Mouse (Mus musculus): ENCODE data around the gene Vmac. TPM values are rescaled to one million over a fixed set of nuclear protein-coding genes. Genes with fewer than 3 reads are reported as not detected.

Vmac gene
- polyA plus RNA-seq, 1 experiment from 2014 or later: 15.5 TPM

DNA sequence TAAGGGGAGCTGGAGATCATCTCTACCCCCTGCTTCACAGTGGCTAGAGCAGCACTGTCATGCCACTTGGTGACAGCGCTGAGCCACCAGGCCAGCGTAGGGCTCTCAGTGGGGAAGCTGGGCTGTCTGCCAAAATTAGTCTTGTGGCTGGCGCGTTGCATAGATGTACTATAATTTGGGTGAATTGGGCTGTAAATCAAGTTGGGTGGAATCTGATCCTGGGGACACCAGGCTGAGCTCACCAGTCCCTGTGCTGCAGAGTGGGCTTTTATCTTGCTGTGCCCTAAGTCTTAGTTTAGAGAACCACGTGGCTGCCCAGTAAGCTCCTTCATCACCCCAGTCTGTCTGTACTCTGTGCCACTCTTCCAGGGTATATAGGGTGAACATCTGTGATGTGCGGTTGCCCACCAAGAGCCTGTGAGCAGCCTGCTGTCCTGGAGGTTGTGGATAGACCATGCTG, 23.9 kb downstream of the Vmac start:
- H3K27ac ChIP-seq: no peak overlapping the region
- H3K4me1 ChIP-seq: no peaks in the 10 kb centered on the region
- H3K4me3 ChIP-seq: no peak overlapping the region
- DNase-seq (ENCODE audit: low spot score): no peak
- H3K9me3 ChIP-seq (replicated peaks): no peaks in the 10 kb centered on the region
- peaks cover 100% of the 10 kb centered on the region for H3K36me3 ChIP-seq
- H3K27me3 ChIP-seq (ENCODE audit: low read depth, poor library complexity, severe bottlenecking): no peaks in the 10 kb centered on the region
- WGBS: 90% methylated on average over 6 of the region's 6 CpGs

DNA sequence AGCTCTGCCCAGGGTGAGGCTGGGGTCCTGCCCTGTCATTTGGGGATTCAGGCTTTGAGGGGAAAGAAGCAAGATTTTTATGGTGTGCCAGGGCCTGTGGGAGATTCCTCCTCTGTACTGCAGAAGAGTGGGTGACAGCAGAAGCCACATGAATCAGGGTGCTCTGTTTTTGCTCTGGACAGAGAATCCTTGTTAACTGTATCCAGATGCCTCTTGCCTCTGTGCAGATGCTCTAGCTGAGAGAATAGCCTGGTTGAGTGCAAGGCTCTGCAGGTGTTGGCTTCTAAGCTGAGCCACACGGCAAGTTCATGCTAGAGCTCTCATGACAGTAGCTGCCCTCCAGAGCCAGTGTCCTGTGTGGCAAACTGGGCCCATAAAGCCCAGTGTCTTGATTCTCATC, 24.4 kb downstream of the Vmac start:
- Histone ChIP-seq H3K9me3 (replicated peaks) (no peaks in the 10 kb centered on the region), H3K27ac (no peak overlapping the region), H3K4me3 (no peak overlapping the region), H3K4me1 (no peaks in the 10 kb centered on the region), H3K36me3 (peaks cover 100% of the 10 kb centered on the region), H3K27me3 (ENCODE audit: low read depth, poor library complexity, severe bottlenecking) (no peaks in the 10 kb centered on the region)
- 74% methylated on average over 1 of the region's 1 CpGs for WGBS
- no peak for DNase-seq (ENCODE audit: low spot score)

DNA sequence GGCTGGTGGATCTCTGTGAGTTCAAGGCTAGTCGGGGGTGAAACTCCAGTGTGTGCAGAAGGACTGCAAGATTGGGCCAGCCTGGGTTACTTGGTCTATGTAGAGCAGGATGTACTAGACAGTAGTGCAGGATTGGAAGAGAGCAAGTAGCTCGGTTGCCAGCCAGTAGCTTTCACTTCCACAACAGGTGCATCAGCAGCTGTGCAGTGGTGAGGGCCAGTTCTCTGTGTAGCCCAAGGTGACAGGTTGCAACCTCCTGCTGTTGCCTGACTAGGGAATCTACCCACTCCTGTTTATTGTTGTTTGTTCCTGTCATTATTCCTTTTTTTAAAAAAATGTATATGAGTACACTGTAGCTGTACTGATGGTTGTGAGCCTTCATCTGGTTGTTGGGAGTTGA, 29.1 kb downstream of the Vmac start:
- DNase-seq (ENCODE audit: low spot score): no peak
- 90% methylated on average over 2 of the region's 2 CpGs for WGBS
- H3K36me3 ChIP-seq: peaks cover 100% of the 10 kb centered on the region
- no peak overlapping the region for H3K27ac ChIP-seq
- no peak overlapping the region for H3K4me3 ChIP-seq
- H3K9me3 ChIP-seq (replicated peaks): no peaks in the 10 kb centered on the region
- H3K4me1 ChIP-seq: no peaks in the 10 kb centered on the region
- H3K27me3 ChIP-seq (ENCODE audit: low read depth, poor library complexity, severe bottlenecking): no peaks in the 10 kb centered on the region

DNA sequence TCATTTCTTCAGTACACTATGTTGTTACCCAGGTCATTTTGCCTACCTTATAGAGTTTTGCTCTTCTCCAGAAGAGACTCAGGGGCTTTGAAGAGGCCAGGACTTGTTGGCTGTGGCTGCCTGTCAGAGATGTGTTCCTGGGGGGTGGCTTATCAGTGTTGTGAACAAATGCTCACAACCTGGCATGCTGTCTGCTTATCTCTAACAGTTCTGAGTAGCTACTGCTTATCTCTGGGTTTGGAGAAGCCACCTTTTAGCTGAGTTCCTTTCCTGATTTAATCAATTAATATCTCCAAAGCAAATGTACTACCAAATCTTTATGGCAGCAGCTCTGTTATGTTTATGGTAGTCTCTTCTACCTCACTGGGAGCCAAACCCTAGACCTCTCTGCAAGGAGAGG, 29.8 kb downstream of the Vmac start:
- Histone ChIP-seq H3K27ac (no peak overlapping the region), H3K27me3 (ENCODE audit: low read depth, poor library complexity, severe bottlenecking) (no peaks in the 10 kb centered on the region), H3K36me3 (peaks cover 100% of the 10 kb centered on the region), H3K4me3 (no peak overlapping the region), H3K9me3 (replicated peaks) (no peaks in the 10 kb centered on the region), H3K4me1 (no peaks in the 10 kb centered on the region)
- DNase-seq (ENCODE audit: low spot score): no peak

DNA sequence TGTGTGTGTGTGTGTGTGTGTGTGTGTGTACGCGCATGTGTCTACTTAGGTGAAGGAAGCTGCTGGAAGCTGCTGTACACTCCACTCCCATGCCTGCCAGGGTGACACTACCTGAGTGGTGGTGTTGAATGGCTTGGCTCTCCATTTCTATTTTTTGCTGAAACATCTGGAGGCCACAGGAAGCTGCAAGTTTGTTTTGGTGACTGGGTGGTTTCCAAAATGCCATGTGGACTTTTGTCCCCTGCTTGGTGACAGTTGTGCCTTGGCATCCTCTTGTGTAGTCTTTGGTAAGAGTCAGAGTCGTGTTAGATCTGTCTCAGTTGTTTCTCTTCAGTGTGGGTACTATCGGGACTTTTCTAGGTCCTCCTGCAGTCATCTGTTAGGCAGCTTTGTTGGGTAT, 31.0 kb downstream of the Vmac start:
- Histone ChIP-seq H3K9me3 (replicated peaks) (no peaks in the 10 kb centered on the region), H3K27ac (no peak overlapping the region), H3K27me3 (ENCODE audit: low read depth, poor library complexity, severe bottlenecking) (no peaks in the 10 kb centered on the region), H3K4me3 (no peak overlapping the region), H3K36me3 (peaks cover 100% of the 10 kb centered on the region), H3K4me1 (no peaks in the 10 kb centered on the region)
- DNase-seq (ENCODE audit: low spot score): no peak
- 94% methylated on average over 4 of the region's 4 CpGs for WGBS

DNA sequence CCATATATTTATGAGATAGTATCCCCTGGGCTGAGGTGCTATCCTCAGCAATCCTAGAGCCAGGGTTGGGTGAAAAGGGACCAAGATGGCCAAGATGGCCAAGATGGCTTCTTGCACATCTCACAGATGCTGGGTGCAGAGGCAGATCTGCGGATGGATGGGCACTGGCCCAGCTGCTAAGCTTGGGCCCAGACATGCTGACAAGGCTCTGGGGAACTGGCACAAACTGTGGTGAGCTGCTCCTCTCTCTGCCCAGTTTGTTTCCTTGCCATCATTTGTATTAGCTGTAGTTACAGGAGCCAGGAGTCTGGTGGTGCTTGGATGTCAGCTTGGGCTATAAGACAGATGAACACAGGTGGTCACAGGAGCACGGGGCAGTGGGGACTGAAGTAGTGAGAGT, 33.2 kb downstream of the Vmac start:
- Histone ChIP-seq H3K9me3 (replicated peaks) (no peaks in the 10 kb centered on the region), H3K4me1 (no peaks in the 10 kb centered on the region), H3K36me3 (peaks cover 100% of the 10 kb centered on the region), H3K27me3 (ENCODE audit: low read depth, poor library complexity, severe bottlenecking) (no peaks in the 10 kb centered on the region), H3K27ac (no peak overlapping the region), H3K4me3 (no peak overlapping the region)
- no peak for DNase-seq (ENCODE audit: low spot score)
- 92% methylated on average over 2 of the region's 2 CpGs for WGBS

DNA sequence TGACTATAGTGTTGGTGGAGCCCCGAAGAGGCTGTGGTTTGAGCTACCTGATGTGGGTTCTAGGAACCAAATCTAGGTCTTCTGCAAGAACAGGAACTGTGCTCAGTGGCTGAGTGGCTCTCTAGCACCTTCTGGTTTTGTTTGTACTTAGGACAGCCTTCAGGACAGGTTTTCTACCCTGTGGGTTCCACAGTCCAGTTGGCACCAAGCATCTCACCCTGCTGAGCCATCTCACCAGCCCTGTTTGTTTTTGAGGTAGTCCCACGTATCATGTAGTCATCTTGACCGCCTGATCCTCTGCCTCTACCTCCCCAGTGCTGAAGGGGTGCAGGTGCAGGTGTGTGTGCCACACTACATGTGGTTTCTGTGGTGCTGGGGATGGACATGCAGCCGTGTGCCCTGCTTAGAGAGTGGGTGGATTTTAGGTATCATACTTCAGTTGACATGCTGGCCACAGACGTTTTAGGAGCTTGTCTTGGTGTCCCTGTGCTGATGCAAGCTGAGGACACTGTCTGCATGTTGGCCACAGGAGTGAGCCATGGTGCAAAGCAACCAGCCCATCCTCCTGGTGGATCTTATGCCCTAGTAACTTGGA, 34.2 kb downstream of the Vmac start:
- H3K27ac ChIP-seq: no peak overlapping the region
- no peaks in the 10 kb centered on the region for H3K9me3 ChIP-seq (replicated peaks)
- DNase-seq (ENCODE audit: low spot score): no peak
- peaks cover 100% of the 10 kb centered on the region for H3K36me3 ChIP-seq
- H3K4me1 ChIP-seq: no peaks in the 10 kb centered on the region
- 90% methylated on average over 5 of the region's 5 CpGs for WGBS
- H3K4me3 ChIP-seq: no peak overlapping the region
- H3K27me3 ChIP-seq (ENCODE audit: low read depth, poor library complexity, severe bottlenecking): no peaks in the 10 kb centered on the region

DNA sequence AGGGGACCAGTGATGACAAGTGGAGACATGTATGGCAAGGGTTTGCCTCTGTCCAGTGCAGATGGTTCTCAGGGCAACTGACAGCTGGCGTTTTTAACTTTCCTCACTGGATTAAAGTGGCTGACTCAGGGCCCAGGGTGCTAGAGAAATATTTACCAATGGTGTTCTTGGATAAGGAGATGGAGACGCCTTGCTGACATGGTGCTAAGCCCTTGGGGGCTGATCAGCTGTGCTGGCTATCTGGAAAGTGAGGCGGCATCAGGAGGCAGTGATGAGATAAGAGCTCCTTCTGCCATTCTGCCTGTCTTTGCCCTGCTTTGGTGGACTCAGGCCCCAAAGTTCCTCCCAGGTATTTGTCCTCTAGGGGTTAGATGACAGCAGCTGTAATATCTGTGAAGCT, 34.9 kb downstream of the Vmac start:
- H3K27ac ChIP-seq: no peak overlapping the region
- peaks cover 97% of the 10 kb centered on the region for H3K36me3 ChIP-seq
- no peaks in the 10 kb centered on the region for H3K27me3 ChIP-seq (ENCODE audit: low read depth, poor library complexity, severe bottlenecking)
- H3K4me3 ChIP-seq: no peak overlapping the region
- WGBS: 83% methylated on average over 3 of the region's 3 CpGs
- no peaks in the 10 kb centered on the region for H3K9me3 ChIP-seq (replicated peaks)
- H3K4me1 ChIP-seq: no peaks in the 10 kb centered on the region
- DNase-seq (ENCODE audit: low spot score): no peak

DNA sequence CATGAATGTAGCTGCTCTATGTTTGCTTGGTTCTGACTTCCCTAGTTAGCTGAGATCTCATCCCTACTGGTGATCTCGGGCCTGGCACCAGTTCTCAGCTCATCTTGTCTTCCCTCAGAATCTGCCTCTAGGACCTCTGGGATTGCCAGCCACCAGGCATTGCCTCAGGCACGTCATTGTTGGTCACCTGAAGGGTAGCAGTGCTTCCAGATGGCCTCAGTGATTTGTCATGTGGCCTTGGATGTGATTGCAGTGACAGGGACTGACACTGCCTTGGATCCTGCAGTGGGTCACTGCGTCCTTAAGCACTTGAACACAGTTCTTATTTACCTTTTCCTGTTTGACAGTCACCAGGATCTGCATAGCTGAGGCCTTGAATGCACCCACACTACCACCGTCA, 36.0 kb downstream of the Vmac start:
- Histone ChIP-seq H3K36me3 (peaks cover 97% of the 10 kb centered on the region), H3K4me1 (no peaks in the 10 kb centered on the region), H3K4me3 (no peak overlapping the region), H3K27ac (no peak overlapping the region), H3K27me3 (ENCODE audit: low read depth, poor library complexity, severe bottlenecking) (no peaks in the 10 kb centered on the region), H3K9me3 (replicated peaks) (no peaks in the 10 kb centered on the region)
- DNase-seq (ENCODE audit: low spot score): no peak
- WGBS: 81% methylated on average over 4 of the region's 4 CpGs

DNA sequence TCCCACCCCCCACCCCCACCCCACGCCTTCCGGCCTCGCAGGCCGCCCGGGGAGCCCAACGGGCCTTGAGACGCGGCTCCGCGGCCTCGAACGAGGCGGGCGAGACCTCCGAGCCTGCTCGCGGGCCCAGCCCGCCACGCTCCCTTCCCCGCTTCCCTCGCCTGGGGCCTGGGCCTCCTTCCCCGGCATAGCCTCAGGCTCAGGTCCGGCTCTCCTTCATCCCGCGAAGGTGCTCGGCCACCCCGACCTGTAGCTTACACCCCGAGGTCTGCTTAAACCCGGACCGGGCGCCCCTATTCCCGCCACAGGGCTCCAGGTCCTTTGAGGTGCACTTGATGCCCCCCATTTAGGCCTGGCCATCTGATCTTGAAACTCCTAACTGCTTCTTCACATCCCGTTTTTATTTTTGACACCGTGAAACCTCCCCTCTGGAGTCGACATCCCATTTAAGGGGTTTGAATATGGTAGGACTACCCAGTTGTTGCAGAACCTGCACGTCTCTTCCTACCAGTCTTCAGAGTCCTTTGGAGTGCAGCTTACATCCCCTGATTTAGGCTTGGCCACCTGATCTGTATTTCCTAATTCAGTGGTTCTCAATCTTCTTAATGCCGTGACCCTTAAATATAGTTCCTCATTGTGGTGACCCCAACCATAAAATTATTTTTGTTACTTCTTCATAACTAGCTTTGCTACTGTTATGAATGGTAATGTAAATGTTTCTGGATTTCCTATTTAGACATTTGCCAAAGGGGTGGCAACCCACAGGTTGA, 44.0 kb downstream of the Vmac start:
- H3K4me3 ChIP-seq: peak overlapping the region; percentile 99
- H3K36me3 ChIP-seq: peaks cover 40% of the 10 kb centered on the region
- H3K4me1 ChIP-seq: peaks cover 25% of the 10 kb centered on the region
- DNase-seq (ENCODE audit: low spot score): no peak
- WGBS: 2% methylated on average over 37 of the region's 37 CpGs
- H3K9me3 ChIP-seq (replicated peaks): no peaks in the 10 kb centered on the region
- H3K27me3 ChIP-seq (ENCODE audit: low read depth, poor library complexity, severe bottlenecking): no peaks in the 10 kb centered on the region
- H3K27ac ChIP-seq: peak overlapping the region; percentile 98

DNA sequence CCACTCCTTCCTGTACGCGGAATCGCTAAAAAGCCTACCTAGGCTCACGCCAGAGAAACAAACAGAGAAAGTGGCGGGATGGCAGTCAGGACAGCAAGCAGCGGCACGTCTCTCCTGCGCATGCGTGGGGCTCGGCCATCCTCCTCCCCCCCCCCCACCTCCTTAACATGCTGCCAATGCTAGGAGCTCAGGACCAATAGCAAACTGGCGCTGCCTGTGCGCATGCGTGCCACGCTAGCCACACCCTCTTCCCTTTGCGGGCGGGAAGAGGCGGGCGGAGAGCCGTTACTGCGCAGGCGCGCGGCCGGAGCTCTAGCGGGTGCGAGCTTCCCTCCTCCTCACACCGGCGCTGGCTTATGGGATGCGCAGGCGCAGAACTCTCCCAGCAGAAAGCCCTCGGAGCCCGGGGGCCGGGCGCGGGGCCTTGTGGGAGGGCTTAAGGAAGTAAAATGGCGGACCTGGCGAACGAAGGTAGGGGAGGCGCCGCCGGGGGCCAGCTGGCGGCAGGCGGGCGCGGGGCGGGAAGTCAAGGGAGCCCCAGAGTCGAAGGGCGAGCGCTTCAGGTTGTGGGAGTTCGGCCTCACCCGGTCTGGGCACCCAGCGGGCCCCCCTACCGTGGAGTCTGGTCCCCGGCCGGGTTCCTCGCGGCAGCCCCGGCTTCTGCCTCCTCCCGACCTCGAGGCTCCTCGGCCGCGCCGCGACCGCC, 44.7 kb downstream of the Vmac start, which contains the start of gene Ranbp3:
TSS of gene Ranbp3 (plus strand) at position 354 of the 706 bp plus-strand sequence.
- Histone ChIP-seq H3K27me3 (ENCODE audit: low read depth, poor library complexity, severe bottlenecking) (peaks cover 5% of the 10 kb centered on the region), H3K27ac (peak within 1 kb of the TSS; percentile 98), H3K9me3 (replicated peaks) (no peaks in the 10 kb centered on the region), H3K4me1 (peaks cover 32% of the 10 kb centered on the region), H3K4me3 (peak within 1 kb of the TSS; percentile 99), H3K36me3 (peaks cover 35% of the 10 kb centered on the region)
- DNase-seq (ENCODE audit: low spot score): peak; percentile 99
- WGBS: under 1% methylated on average over 59 of the region's 66 CpGs

DNA sequence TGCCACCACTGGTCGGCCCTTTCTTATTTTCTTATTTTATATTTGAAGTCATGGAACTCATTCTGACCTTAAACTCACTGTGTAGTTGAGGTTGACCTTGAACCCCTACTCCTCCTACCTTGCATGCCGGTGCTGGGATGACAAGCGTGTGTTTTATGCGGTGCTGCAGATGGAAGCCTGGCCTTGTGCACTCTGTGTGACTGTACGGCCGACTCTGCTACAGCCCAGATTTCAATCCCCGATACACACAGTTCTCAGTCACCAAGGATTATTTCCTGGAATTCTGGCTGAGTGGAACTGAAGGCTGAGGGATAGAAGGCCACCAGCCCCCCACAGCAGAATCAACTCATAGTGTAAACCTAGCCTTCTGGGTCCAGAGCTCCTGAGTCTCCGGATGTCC, 48.1 kb downstream of the Vmac start:
- DNase-seq (ENCODE audit: low spot score): no peak
- 85% methylated on average over 8 of the region's 8 CpGs for WGBS
- Histone ChIP-seq H3K27ac (no peak overlapping the region), H3K27me3 (ENCODE audit: low read depth, poor library complexity, severe bottlenecking) (peaks cover 21% of the 10 kb centered on the region), H3K4me1 (peaks cover 23% of the 10 kb centered on the region), H3K4me3 (no peak overlapping the region), H3K9me3 (replicated peaks) (no peaks in the 10 kb centered on the region), H3K36me3 (peaks cover 2% of the 10 kb centered on the region)
